Mouse (Mus musculus): ENCODE measurements at regions not wholly inside any gene's neighbourhood (a gene's known extent, or its start where the extent isn't known, plus 50 kb on each side); places are given as distances from the start of the nearest gene placed in this dataset.

DNA sequence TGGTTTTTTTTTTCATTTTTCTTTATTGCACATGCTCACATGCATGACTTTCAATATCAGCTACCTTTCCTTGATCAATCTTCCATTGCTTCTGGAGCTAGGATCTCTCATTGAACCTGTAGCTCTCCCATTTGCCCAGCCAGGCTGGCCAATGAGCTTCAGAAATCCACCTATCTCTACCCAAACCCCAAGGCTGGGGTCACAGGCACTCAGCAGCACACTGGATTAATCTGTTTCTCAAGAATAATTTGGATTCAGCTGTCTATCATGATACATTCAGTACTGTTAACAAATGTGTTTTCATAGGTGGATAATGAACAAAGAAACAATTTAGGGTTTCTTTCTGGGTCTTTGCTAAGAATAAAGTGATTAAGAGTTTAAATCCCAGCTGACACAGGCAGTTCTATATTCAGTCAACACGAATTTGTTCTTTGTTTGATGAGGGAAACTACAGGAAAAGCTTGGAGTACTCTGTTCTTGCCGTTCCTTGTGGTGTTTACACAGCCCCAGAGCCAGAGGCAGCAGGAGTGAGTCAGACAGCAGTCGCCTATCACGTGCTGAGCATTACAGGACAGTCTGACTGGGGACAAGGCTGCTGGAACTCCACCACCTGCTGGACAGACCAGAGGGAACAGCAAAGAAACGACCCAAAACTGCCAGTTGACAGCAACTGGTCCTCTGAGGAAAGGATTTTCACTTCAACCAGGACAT lies 74.6 kb upstream of the Tmem17 start:
- no peaks in the 10 kb centered on the region for H3K79me2 ChIP-seq (ENCODE audit: control insufficient read depth, insufficient read depth, low read length, poor library complexity)
- TF ChIP-seq ZC3H11A (IDR thresholded peaks at IDR 0.05; ENCODE audit: low read depth, low read length) (no peak), CTCF (IDR thresholded peaks at IDR 0.05 in 2 of 3, conservative IDR thresholded peaks at IDR 0.05 in 1 of 3; ENCODE audit: control insufficient read depth in 1 of 3, insufficient read depth in 1 of 3, low read depth in 2 of 3, low read length in 3 of 3, poor library complexity in 1 of 3, severe bottlenecking in 1 of 3) (no peak), NRF1 (IDR thresholded peaks at IDR 0.05; ENCODE audit: insufficient read depth, low read depth, low read length, poor library complexity, severe bottlenecking) (no peak), KAT2A (conservative IDR thresholded peaks at IDR 0.05; ENCODE audit: low read depth, low read length) (no peak), RCOR1 (IDR thresholded peaks at IDR 0.05; ENCODE audit: low read depth, low read length) (no peak), TCF12 (IDR thresholded peaks at IDR 0.05; ENCODE audit: low read depth, low read length) (no peak), MYC (IDR thresholded peaks at IDR 0.05; ENCODE audit: low read depth, low read length) (no peak), E2F4 (IDR thresholded peaks at IDR 0.05; ENCODE audit: borderline replicate concordance, low read depth, low read length) (no peak), CHD1 (IDR thresholded peaks at IDR 0.05; ENCODE audit: low read depth, low read length) (no peak), RAD21 (IDR thresholded peaks at IDR 0.05; ENCODE audit: low read depth, low read length) (no peak; the same call in 1 of the 2 replicates), GABPA (IDR thresholded peaks at IDR 0.05; ENCODE audit: low read depth, low read length) (no peak), SIN3A (IDR thresholded peaks at IDR 0.05; ENCODE audit: low read length) (no peak), MYB (IDR thresholded peaks at IDR 0.05; ENCODE audit: low read depth, low read length) (no peak)
- no peaks in the 10 kb centered on the region for H3K9me3 ChIP-seq (replicated peaks; ENCODE audit: insufficient read depth, low read length)
- no peak overlapping the region for H3K9ac ChIP-seq (ENCODE audit: control insufficient read depth, low read depth, low read length, poor library complexity, severe bottlenecking)
- 0 out of 4 replicates have a peak, but pooled peaks cover 0 to 1% of the 10 kb centered on the region in 2 experiments for H3K27me3 ChIP-seq (ENCODE audit: control insufficient read depth in 1 of 2, insufficient read depth in 2 of 2, low read length in 2 of 2)
- H3K27ac ChIP-seq (ENCODE audit: control insufficient read depth, low read depth, low read length) = no peak overlapping the region
- DNase-seq (ENCODE audit: low read depth, low spot score) = peak; percentile 10
- H3K36me3 ChIP-seq (ENCODE audit: control insufficient read depth in 1 of 2, insufficient read depth in 2 of 2, low read length in 2 of 2) = no peaks in the 10 kb centered on the region; a peak in 2 of 4 replicates
- no peak overlapping the region for H3K4me3 ChIP-seq (ENCODE audit: control insufficient read depth in 1 of 2, insufficient read depth in 1 of 2, low read depth in 2 of 2, low read length in 2 of 2)
- H3K4me1 ChIP-seq (ENCODE audit: control insufficient read depth in 1 of 2, insufficient read depth in 2 of 2, low read length in 2 of 2) = peaks cover 4% of the 10 kb centered on the region in 2 experiments; a peak in 2 of 4 replicates

DNA sequence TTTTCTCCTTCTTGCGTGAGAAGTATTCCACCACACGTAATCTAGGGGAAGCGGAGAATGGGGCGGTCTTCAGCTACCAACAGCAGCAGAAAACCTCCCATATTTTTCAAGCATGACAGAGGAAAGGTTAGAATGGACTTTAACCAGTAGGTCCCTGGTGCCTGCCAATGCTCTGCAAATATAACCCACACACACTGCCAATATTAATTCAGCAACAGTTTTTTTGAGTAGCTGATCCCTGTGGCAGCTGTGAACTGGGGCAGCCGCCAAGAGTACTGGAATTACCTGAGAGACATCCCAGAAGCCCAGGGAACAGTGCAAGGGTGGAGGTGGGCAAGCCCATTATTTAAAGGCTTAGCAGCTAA lies 74.1 kb upstream of the Tmem17 start:
- no peak overlapping the region for H3K9ac ChIP-seq (ENCODE audit: control insufficient read depth, low read depth, low read length, poor library complexity, severe bottlenecking)
- no peaks in the 10 kb centered on the region; a peak in 2 of 4 replicates for H3K36me3 ChIP-seq (ENCODE audit: control insufficient read depth in 1 of 2, insufficient read depth in 2 of 2, low read length in 2 of 2)
- H3K9me3 ChIP-seq (replicated peaks; ENCODE audit: insufficient read depth, low read length) = no peaks in the 10 kb centered on the region
- no peaks in the 10 kb centered on the region for H3K79me2 ChIP-seq (ENCODE audit: control insufficient read depth, insufficient read depth, low read length, poor library complexity)
- H3K27ac ChIP-seq (ENCODE audit: control insufficient read depth, low read depth, low read length) = no peak overlapping the region
- TF ChIP-seq TBP (IDR thresholded peaks at IDR 0.05; ENCODE audit: low read depth, low read length) (no peak), MYC (IDR thresholded peaks at IDR 0.05; ENCODE audit: low read depth, low read length) (no peak), MYB (IDR thresholded peaks at IDR 0.05; ENCODE audit: low read depth, low read length) (no peak), USF1 (IDR thresholded peaks at IDR 0.05; ENCODE audit: low read depth, low read length) (no peak), MEF2A (IDR thresholded peaks at IDR 0.05; ENCODE audit: extremely low read depth, insufficient replicate concordance, low read depth, low read length, poor library complexity, severe bottlenecking) (no peak)
- 0 out of 4 replicates have a peak, but pooled peaks cover 0 to 1% of the 10 kb centered on the region in 2 experiments for H3K27me3 ChIP-seq (ENCODE audit: control insufficient read depth in 1 of 2, insufficient read depth in 2 of 2, low read length in 2 of 2)
- no peak for DNase-seq (ENCODE audit: low read depth, low spot score)
- no peak overlapping the region for H3K4me3 ChIP-seq (ENCODE audit: control insufficient read depth in 1 of 2, insufficient read depth in 1 of 2, low read depth in 2 of 2, low read length in 2 of 2)
- H3K4me1 ChIP-seq (ENCODE audit: control insufficient read depth in 1 of 2, insufficient read depth in 2 of 2, low read length in 2 of 2) = peaks cover 4% of the 10 kb centered on the region in 2 experiments; a peak in 2 of 4 replicates

Data from MEL (cell line).